Mouse (Mus musculus) testis, adult 2 months (tissue): ENCODE data around the gene Tmem115.

Experiments
- CTCF ChIP-seq: fragments of 200-500 bp; IDR thresholded peaks from 2 replicates; pipeline ENCODE4 v1.5.1; 2012; ENCODE audit warnings: low read depth, mild to moderate bottlenecking, inconsistent platforms, low read length, moderate library complexity; ENCODE audit not compliant: control insufficient read depth, insufficient read depth, insufficient replicate concordance
- POLR2A ChIP-seq: fragments of 200-500 bp; IDR thresholded peaks from 2 replicates; pipeline ENCODE4 v1.6.1; 2012; ENCODE audit warnings: low read depth, mild to moderate bottlenecking, inconsistent platforms, low read length, moderate library complexity; ENCODE audit not compliant: control insufficient read depth

GRCm38 (mm10) chr9:107572327-107572662, 38.5 kb downstream of the Tmem115 start:
- TF ChIP-seq CTCF = no peak
- no peak for TF ChIP-seq POLR2A
